Mouse (Mus musculus): ENCODE data around the gene Fbxo31.
"Not testable (repeated sequence)": the region's sequence is repeated elsewhere in the genome, so short reads cannot be mapped to it uniquely, and the experiment has no call there.

The Fbxo31 gene

GRCm38 (mm10) chr8:121578676-121579451 lies at the start of gene Fbxo31:
Gene Fbxo31 (minus strand): TSS chr8:121578806.
- DNase-seq: peak; percentile 95

- DNase-seq: no peak
These were observed 44.4 kb upstream of the Fbxo31 start for GRCm38 (mm10) chr8:121623043-121623442.

GRCm38 (mm10) chr8:121621879-121622278 lies 43.3 kb upstream of the Fbxo31 start:
- no peak for DNase-seq

- no peak for DNase-seq
These were observed 42.4 kb upstream of the Fbxo31 start for GRCm38 (mm10) chr8:121620801-121621516.

- DNase-seq: no peak
These were observed 40.9 kb upstream of the Fbxo31 start for GRCm38 (mm10) chr8:121619401-121619995.

GRCm38 (mm10) chr8:121613419-121613818 lies 34.8 kb upstream of the Fbxo31 start:
- no peak for DNase-seq

- DNase-seq: no peak
These were observed 31.3 kb upstream of the Fbxo31 start for GRCm38 (mm10) chr8:121609916-121610315.

GRCm38 (mm10) chr8:121609251-121609650 lies 30.6 kb upstream of the Fbxo31 start:
- DNase-seq: no peak

- no peak for DNase-seq
These were observed 29.1 kb upstream of the Fbxo31 start for GRCm38 (mm10) chr8:121607661-121608060.

- DNase-seq: no peak
These were observed 25.2 kb upstream of the Fbxo31 start for GRCm38 (mm10) chr8:121603801-121604200.

- DNase-seq: peak; percentile 77
These were observed 24.3 kb upstream of the Fbxo31 start for GRCm38 (mm10) chr8:121602860-121603259.

GRCm38 (mm10) chr8:121602411-121602810 lies 23.8 kb upstream of the Fbxo31 start:
- DNase-seq: no peak

- DNase-seq: no peak
These were observed 21.2 kb upstream of the Fbxo31 start for GRCm38 (mm10) chr8:121599842-121600241.

- DNase-seq: peak; percentile 88
These were observed 20.3 kb upstream of the Fbxo31 start for GRCm38 (mm10) chr8:121598892-121599291.

- no peak for DNase-seq
These were observed 19.6 kb upstream of the Fbxo31 start for GRCm38 (mm10) chr8:121598190-121598589.

- not testable (repeated sequence) for DNase-seq
These were observed 18.9 kb upstream of the Fbxo31 start for GRCm38 (mm10) chr8:121597492-121597891.

- DNase-seq: no peak
These were observed 15.4 kb upstream of the Fbxo31 start for GRCm38 (mm10) chr8:121593983-121594382.

- DNase-seq: no peak
These were observed 14.7 kb upstream of the Fbxo31 start for GRCm38 (mm10) chr8:121593293-121593692.

GRCm38 (mm10) chr8:121591178-121592066 lies 12.8 kb upstream of the Fbxo31 start:
- DNase-seq: no peak

GRCm38 (mm10) chr8:121590203-121591177 lies 11.9 kb upstream of the Fbxo31 start, which contains the start of gene Map1lc3b:
Gene Map1lc3b (plus strand): TSS chr8:121590361.
- DNase-seq: peak; percentile 97

- DNase-seq: no peak
These were observed 10.7 kb upstream of the Fbxo31 start for GRCm38 (mm10) chr8:121589205-121589726.
